Mouse (Mus musculus) heart, postnatal 0 days (tissue): ENCODE results near the gene Gm525.

Experiments used
- CTCF ChIP-seq: IDR thresholded peaks from 2 replicates; pipeline ENCODE4 v1.5.1; 2016; ENCODE audit warnings: antibody characterized with exemption, control low read depth, low read depth
- EP300 ChIP-seq: IDR thresholded peaks from 2 replicates; pipeline ENCODE4 v1.6.1; 2016; ENCODE audit warnings: antibody characterized with exemption, low read depth

GRCm38 (mm10) chr11:89084601-89085000 lies 11.0 kb downstream of the Gm525 start:
- TF ChIP-seq CTCF (peak; percentile 70), EP300 (no peak)
